Mouse (Mus musculus) c-Kit-positive CD71-positive TER-119-positive erythroid progenitor cells, embryonic 14.5 days (primary cell): Measurements from ENCODE around the gene Gucy2e.

Source experiments
- DNase-seq: peaks from one replicate; pipeline ENCODE4 v3.0.0-alpha.2; 2013; ENCODE audit warnings: low spot score

Gene Gucy2e

DNA sequence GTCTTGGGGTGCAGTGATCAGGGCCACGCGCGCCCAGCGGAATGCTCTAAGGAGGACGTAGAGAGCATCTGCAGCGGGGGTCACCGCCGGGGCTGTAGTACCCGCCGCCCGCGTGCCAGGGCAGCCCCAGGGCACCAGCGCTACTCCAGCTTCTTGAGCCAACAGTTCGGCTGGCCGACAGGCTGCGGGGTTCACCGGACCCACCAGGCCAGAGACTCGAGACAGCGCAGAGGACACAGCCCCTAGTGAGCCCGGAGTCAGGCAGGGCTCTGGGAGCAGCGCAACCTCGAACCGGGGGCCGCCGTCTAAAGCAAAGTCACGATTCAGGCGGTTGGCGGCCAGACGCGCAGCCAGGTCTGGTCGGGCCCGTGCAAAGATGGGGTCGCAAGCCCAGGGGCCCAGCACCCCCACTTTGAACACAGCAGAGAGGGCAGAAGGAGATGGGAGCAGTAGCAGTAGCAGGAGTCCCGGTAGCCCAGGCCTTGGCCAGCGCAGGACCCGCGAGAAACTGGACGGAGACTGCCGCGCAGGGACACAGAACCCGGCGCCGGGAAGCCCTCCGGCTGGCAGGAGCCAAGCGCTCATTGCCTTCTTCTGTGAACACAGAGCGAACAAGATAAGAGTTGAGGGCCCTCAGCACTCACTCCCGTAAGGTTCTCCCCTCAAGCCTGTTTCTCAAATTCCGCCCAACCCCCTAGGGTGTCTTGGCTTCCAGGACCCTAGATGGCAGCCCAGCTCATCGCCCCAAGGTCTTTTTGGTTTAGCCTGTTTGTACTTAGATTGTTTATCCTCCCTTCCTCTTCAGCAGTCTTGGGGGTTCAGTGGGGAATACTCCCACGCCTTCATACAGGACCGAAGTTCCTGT is 543 bp downstream of the Gucy2e start:
- DNase-seq, result no peak

DNA sequence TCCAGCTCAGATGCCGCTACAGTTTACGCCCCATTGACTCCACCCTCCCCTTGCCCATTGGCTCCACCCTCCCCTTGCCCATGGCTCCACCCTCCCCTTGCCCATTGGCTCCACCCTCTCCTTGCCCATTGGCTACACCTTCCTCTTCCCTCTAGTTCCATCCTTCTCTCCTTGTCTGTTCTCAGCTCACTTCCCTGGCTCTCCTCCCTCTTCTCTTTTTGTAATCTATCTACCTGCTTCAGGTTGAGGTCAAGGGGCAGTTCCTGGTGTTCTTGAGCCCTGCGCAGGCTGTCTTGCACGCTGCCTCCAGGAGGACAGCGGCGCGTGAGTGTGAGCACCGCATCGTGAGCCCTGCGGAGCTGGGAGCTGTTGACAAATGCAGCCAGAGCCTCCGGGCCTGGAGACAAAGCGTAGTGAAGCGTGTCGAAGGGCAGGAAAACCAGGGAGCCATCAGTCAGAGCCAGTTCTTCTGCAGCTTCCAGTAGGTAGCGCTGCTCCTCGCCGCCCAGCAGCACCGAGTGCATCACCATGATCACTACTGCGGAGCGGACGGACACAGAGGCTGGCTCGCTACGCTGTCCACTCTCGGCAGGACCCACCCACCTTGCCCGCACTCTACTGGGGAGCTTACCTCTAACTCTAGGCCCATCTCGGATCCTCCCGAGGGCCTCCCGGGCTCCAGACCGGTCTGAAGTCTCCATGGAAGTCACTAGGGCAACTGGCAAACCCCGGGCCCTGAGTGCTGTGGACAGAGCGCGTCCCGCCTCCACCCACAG is 1.4 kb downstream of the Gucy2e start:
- DNase-seq, result peak; percentile 75

DNA sequence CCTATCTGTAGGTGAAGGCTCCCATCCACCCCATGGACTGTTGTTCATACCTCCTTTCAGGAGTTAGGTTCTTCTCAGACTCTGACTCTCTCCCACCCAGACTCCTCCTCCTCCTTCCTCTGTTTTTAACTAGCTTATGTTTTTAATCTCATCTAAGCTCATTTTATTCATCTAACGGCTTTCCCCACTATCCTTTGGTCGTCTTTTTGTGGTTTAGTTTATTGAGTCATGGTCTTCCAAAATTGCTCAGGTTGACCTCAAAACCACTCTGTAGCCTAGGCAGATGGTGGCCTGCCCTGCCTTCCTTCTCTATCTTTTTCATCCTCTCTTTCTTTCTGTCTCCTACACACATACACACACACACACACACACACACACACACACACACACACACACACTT is 3.7 kb downstream of the Gucy2e start:
- no peak for DNase-seq

DNA sequence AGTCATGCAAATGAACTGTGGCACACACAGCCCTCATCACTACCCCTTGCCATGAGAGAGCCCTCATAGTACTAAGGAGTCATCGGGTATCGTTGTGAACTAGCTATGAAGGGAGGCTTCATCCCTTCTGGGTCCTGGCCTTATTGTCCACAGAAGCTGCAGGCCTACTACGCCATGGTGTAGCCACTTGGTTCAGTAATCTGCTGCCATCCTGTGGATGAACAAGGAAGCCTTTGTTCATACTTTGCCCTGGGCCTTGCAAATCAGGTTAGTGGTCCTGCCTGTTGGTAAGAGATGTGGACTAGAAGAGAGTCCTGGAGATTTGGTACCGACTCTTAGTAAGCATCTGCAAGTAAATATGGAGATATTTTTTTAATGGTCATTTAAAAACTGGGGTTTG is 6.4 kb downstream of the Gucy2e start:
- no peak for DNase-seq

DNA sequence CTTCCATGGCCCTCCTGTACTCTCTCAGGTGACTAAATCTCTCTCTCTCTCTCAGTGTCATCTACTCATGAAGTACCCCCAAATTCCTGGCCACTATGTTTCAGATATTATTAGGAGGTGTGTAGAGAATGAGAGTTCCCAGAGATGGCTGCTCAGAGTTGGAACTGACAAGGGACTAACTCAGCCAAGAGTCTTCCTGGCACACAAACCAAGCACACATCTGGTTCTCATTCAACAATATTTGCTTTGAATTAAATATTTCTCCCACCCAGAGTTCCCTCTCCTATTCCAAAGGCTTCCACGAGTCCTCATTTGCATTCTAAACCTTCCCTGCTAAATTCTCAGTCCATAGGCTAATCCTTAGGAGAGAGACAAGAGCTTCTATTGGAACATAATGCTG is 11.1 kb downstream of the Gucy2e start:
- no peak for DNase-seq

DNA sequence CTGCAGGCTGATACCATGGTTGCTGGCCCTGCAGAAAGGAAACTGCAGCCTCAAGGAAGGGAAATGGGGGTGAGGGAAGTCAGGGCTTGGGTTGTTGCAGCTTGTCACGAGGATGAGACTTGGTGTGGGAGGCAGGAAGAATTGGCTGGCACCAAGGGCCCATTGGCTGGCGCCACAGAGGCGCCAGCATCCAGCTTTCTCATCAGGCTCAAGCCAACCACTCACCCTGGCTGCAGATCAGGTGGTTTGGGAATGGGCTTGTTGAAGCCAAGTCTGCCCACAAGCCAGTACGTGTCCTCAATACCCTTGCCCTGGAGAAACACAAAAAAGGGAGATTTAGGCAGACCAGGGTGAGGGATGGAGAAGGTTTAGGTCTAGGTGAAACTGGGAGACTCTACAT is 13.7 kb downstream of the Gucy2e start:
- no peak for DNase-seq

DNA sequence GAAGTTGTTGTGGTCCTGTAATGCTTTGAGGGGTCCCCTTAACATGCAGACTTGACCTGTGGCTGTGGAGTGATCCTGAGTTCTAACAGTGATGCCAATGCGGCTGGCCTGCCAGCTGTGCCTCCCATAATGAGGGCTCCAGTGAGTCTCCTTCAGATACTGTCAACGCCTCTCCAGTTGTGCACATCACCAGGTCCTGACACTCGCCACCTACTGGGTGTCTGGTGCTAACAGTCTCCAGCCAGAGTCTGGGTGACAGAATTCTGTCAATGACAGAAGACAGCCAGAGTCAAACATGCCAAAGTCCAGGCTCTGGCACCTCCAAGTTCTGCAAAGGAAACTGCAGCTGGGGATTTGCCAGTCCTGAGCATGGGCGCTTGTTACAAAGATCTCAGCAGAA is 15.8 kb downstream of the Gucy2e start:
- DNase-seq, result no peak

DNA sequence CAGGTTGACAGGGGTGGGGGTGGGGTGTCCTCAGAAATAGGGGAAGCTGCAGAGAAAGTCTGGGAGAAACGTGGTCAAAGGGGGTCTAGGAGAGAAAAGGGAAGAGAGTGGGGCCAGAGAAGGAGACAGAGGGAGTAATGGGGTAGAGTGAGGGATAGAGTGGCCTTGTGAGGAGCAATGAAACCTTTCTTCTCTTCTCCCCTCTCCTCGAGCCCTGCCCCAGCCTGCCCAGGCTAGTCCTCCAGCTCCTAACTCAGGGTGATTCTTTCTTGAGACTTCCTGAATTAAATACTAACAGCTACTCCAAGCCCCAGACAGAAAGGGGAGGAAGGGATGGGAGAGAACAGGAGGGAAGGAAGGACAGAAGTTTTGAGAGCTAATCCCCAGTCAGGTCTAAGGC is 18.2 kb downstream of the Gucy2e start:
- DNase-seq, result no peak

DNA sequence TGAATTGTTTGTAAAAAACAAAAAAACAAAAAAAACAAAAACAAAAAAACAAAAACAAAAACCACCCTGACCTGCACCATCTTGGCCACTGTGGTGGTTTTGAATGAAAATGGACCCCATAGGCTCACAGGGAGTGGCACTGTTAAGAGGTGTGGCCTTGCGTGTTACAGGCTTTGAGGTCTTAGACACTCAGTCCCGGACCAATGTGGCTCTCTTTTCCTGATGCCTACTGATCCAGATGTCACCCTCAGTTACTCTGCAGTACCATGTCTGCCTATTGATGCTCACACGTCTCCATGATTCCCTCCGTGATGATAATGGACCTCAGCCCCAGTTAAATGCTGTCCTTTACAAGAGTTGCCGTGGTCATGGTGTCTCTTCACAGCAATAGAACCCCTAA is 19.4 kb downstream of the Gucy2e start:
- no peak for DNase-seq

DNA sequence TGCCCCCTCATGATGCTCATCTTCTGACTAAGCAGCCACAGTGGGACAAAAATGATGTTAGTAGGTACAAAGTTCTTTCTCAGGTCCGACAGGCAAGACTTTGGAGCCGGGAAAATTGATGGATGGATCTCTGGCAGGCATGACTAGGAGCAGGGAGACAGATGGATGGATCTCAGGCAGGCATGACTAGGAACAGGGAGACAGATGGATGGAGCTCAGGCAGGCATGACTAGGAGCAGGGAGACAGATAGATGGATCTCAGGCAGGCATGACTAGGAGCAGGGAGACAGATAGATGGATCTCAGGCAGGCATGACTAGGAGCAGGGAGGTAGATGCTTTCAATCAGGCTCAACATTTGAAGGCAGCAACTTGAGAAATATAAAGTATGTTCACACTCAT is 25.4 kb downstream of the Gucy2e start:
- no peak for DNase-seq

DNA sequence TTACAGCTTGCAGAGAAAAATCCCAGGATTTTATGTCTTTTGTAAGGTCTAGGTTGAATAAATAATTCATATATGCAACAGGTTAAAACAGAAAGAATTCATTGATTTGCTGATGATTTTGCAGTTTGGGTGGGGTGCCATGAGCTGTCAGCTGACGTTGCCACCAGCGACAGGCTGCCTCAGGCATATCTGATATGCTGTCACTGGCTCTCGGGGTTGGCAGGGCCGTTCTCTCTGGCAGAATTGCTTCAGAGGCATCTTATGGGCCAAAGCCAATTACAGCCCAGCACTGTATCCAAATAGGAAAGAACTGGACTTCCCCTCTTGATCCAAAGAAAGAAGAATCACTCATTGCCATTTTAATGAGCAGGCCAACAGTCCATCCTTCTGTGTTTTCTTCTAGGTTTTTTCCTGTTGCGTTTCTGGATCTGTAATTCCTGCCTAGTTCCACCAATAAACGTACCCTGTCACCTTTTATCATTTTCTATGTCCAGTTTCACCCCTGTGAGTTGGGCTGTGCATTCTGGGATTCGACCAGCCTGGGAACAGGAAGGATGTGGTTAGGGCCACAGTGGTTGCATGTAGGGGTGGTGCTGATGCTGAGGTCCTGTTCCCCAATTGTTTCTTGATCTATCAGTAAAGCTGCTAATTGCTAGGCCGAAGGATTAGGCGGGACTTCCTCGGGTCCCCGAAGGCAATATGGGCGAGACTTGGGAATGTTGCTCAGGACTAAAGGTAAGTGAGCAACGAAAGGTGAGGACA is 34.2 kb downstream of the Gucy2e start:
- no peak for DNase-seq

DNA sequence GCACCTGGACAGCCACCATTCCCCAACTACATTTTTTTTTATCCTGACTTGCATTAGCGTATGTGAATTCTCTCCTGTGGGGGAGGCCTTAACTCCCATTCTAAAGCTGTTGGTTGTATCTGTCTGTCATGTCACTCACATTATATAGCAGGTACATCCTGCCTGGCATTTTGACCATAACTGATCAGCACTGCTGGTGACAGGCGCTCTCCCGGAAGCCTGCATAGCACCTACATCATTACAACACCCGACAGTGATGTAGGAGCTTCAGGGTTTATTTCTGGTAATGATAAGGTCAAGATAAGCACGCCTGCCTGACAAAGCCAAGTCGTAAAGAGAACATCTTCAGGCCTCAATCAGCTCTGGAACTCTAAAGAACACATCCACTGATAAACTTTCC is 36.6 kb downstream of the Gucy2e start:
- DNase-seq, result no peak

DNA sequence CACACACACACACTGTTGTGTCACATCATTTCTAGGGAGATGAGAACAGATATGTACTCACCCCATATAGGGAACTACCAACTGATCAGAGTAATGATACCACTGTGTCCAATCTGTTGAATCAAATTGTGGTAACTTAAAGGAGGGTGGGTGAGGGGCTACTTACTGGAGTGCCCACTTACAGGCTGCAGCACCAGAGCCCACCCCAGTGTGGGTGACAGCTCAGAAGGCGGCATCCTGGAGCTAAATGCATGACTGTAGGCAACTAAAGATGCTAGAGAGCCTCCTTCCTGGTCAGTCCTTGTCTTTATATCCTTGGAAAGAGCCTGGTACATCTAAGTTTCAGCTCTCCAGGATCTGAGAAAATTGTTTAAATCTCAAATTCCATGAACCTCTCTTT is 37.6 kb downstream of the Gucy2e start:
- no peak for DNase-seq

DNA sequence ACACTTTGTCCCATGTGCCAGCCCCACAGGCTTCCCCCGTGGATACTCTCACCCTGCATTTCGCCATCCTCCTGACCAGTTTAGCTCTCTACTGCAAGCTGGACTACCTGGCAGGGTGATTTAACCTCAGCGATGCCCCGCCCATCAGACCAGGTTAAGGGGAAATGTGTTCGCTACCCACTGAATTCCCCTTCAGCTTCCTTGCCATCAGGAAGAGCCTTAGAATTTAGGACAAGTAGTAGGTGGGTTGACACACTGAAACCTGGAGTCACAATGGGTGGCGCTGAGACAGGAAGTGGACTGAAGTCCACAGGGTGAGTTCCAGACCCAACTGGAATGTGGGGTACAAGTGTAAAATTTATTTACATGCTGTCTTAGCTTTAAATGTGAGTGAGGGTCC is 39.1 kb downstream of the Gucy2e start, which contains the start of gene Alox8:
TSS of gene Alox8 (minus strand) at position 101 of the 400 bp plus-strand sequence.
- DNase-seq, result no peak

DNA sequence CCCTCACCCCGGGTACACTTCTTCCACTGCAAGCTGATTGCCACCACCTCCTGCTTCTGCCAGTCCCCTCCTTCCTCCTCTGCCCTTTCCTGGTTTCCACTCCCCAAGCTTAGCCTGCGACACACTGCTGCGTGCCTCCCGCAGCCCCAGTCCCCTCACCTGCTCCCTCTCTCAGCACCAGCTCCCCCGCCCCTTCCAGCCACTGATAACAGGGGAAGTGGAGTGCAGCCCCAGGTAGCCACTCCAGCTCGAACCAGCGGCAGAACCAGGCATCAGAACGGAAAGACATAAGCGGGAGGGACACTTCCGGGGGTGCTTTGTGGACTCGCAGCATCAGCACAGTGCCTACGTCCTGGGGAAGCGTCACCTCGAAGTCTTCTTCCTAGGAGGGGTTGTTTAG is 39.6 kb downstream of the Gucy2e start:
- DNase-seq, result no peak

DNA sequence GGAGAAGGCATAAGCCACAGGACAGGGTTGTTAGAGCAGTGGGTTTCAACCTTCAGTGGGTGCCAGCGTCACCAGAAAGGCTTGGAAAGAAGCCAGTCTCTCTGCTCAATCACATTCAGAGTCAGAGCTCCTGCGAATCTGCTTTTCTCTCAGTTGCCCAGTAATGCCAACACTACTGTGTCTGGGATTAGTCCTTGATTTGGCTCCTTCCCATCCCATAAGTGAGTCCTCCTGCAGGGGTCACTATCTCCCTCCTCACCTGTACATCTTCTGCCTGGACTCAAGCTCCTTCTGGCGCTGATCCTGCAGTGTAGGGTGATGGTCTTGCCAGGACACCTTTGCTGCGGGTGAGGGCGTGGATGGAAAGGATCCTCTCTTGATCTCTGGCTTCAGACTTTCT is 40.1 kb downstream of the Gucy2e start:
- DNase-seq, result no peak

DNA sequence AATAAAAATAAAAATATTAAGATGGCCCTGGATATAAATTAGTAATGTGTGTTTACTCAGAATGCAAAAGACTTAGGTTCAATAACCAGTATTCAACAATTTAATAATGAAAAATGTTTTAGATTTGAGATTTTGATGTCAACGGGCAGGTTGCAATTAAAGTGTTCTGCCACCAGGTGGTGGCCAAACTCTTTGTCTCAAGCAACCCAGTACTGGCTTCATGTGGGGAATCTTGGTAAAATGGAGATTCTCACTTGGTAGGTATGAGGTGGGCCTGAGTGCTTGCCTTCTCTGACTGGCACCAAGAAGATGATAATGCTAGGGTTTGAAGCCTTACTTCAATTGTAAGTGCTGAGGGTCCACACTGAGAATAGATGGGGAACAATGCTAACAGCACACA is 44.0 kb downstream of the Gucy2e start:
- DNase-seq, result peak; percentile 13

DNA sequence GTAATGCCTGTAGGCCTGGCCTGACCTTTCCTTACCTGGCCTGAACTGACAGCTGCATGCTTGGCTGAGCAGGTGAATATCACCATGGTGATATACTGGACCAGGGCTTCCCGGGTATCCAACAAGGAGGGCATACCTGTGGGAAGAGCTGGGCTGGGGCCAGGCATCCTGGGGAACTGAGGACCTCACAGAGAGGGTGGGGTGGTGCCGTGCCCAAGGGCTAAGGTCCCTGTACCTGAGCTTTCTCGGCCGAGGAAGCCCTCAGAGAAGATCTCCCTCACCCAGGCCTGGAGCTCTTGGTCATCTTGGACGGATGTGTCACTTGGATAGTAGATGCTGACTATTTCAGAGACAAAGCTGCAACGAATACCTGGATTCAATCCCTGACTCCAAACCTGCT is 50.9 kb downstream of the Gucy2e start:
- no peak for DNase-seq

DNA sequence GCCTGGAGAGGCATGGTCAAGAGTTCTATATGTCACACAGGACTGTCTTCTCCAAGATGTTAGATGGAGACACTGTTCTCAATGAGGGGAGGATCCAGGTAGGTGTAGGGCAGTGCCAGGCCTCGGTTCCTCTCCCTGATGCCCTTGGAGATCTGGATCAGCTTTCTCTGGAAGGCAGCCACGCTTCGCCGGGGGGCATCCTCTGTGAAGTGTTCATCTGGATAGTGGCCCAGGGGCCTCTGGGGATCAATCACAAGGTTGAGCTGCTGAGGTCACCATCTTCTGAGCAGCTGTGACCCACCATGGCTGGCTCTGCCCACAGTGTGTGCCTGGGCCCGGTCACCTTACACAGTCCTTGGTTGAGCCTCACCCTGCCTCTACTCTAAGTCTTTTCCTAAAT is 51.8 kb downstream of the Gucy2e start:
- no peak for DNase-seq

DNA sequence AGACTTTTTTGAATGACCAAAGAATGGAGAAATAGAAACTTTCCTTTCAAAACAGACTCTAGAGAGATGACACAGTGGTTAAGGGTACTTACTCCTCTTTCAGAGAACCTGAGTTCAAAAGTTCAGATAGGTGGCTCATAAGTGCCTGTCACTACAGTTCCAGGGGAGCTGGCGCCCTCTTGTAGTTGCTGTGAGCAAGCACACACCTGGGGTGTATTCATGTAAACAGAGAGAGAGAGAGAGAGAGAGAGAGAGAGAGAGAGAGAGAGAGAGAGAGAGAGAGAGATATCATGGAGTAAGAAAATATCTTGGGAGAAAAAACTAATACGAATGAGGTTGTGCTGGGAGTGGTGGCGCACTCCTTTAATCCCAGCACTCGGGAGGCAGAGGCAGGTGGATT is 56.7 kb downstream of the Gucy2e start:
- DNase-seq, result no peak

DNA sequence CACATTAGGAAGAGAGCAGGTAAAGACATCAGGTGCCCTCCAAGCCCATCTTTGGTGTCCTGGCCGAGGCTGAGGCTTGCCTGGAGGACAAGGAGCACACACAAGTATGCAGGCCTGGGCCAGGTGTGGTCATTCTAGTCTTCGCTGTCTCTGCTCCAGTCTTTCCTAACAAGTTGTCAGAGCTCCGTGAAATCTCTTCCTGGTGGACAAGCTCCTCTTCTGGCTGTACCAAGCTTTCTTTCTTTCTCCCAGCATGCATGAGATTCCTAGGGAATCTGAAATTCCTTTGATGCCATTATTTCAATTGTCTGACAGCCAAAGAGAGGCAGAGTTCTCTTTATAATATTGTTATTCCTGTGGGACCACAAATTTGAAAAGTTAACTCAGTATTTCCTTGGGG is 57.3 kb downstream of the Gucy2e start:
- no peak for DNase-seq

DNA sequence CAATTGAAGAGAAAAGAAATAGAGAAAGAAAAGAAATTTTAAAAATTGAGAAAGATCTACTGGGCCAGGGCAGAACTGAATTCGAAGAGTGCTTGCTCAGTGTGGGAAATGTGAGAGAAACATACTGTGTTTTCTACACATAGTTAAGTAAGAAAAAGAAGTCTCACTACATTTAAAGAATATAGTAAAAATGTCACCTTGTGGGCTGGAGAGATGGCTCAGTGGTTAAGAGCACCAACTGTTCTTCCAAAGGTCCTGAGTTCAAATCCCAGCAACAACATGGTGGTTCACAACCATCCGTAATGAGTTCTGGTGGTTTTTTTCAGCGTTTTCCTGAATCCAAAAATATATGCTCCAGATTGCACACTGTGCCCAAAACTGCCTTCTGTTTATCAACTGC is 58.3 kb downstream of the Gucy2e start:
- DNase-seq, result no peak

DNA sequence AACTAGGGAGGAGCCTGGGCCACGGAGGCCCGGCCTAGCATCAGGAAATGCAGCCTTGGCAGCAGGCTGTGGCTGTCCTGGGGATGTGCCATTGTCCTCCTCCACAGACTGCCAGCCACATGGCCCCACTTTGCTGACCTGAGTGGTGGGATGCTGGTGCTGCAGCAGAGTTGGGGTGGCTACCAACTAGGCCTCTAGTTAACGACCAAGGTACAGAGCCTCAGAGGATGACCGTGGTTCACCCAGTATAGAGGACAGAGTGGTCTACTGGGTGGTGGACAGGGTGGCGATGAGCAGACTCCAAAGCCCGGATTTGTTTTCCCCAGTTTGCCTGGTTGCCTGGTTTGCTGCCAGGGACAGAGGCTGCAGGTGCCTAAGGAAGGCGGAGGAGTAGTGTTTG is 62.1 kb downstream of the Gucy2e start:
- no peak for DNase-seq
